ENCODE assay signal across 10 mouse cellular contexts in genomic region chr1:155108412-155108811, GRCm38 (mm10). TPM values are rescaled to one million over a fixed set of nuclear protein-coding genes. Genes with fewer than 3 reads are reported as not detected.
DNase-seq lines count a peak whose midpoint lies in the region; ATAC-seq and TF ChIP-seq lines count a peak whose summit lies in the region.
"Had no signal": no experiment of that assay in that cellular context is flagged by ENCODE, and none has a peak within 500 bp of the region (broad histone marks: within the 10 kb centered on the region; RNA-seq: fewer than 3 reads in every experiment).

No protein-coding gene starts in this region.

- no peak for TF ChIP-seq CTCF in layer of hippocampus, adult 2 months (conservative IDR thresholded peaks at IDR 0.05)

- WGBS in embryonic facial prominence, embryonic 15.5 days, result 36% methylated on average over 4 of the region's 4 CpGs

- no peak for ATAC-seq in embryonic facial prominence, embryonic 15.5 days (ENCODE audit: insufficient number of reproducible peaks, low FRiP score, low TSS enrichment, low read depth)

- H3K27ac ChIP-seq in layer of hippocampus, adult 2 months, result peak overlapping the region; percentile 57; the same call in 1 of the 2 replicates
- no peak overlapping the region for H3K27ac ChIP-seq in embryonic facial prominence, embryonic 15.5 days (replicated peaks)
- H3K27ac ChIP-seq: kidney, embryonic 15.5 days; neural tube, embryonic 13.5 days had no signal

- H3K36me3 ChIP-seq in embryonic facial prominence, embryonic 15.5 days, result no peaks in the 10 kb centered on the region
- H3K36me3 ChIP-seq: kidney, embryonic 15.5 days; neural tube, embryonic 13.5 days had no signal

- peaks cover 17% of the 10 kb centered on the region for H3K4me1 ChIP-seq in embryonic facial prominence, embryonic 15.5 days

- no peak overlapping the region for H3K4me3 ChIP-seq in layer of hippocampus, adult 2 months
- H3K4me3 ChIP-seq in embryonic facial prominence, embryonic 15.5 days (replicated peaks), result no peak overlapping the region
- H3K4me3 ChIP-seq: kidney, embryonic 15.5 days; neural tube, embryonic 13.5 days had no signal

- H3K4me2 ChIP-seq in embryonic facial prominence, embryonic 15.5 days (replicated peaks), result peak overlapping the region; percentile 4; the same call in 1 of the 2 replicates
- H3K4me2 ChIP-seq: kidney, embryonic 15.5 days; neural tube, embryonic 13.5 days had no signal

- H3K27me3 ChIP-seq in embryonic facial prominence, embryonic 15.5 days, result no peaks in the 10 kb centered on the region
- H3K27me3 ChIP-seq: kidney, embryonic 15.5 days; neural tube, embryonic 13.5 days had no signal

- no peaks in the 10 kb centered on the region for H3K9me3 ChIP-seq in embryonic facial prominence, embryonic 15.5 days (replicated peaks)
- H3K9me3 ChIP-seq: kidney, embryonic 15.5 days; neural tube, embryonic 13.5 days had no signal

- no peak overlapping the region for H3K9ac ChIP-seq in embryonic facial prominence, embryonic 15.5 days
- H3K9ac ChIP-seq: kidney, embryonic 15.5 days; neural tube, embryonic 13.5 days had no signal

- no peak for DNase-seq in layer of hippocampus, adult 2 months (ENCODE audit: low spot score in 2 of 2)
- DNase-seq in layer of hippocampus, adult 9-10 months (ENCODE audit: low spot score), result no peak
- DNase-seq in MN1 (ENCODE audit: low spot score), result peak; percentile 73
- peak; percentile 51 for DNase-seq in retina, embryonic 14.5 days (ENCODE audit: low spot score)
- no peak for DNase-seq in kidney, postnatal 10 days
- DNase-seq in thymus, postnatal 25 days, result no peak
- DNase-seq: cerebellum, adult 11-12 months had no signal

RNA-seq across cellular contexts. Expression of gene Ier5, which starts 9.0 kb away (rescaled TPM):
- total RNA-seq in layer of hippocampus, adult 2 months (2021), result 10 to 100 TPM; 26.5 to 28.1 TPM
- polyA plus RNA-seq in embryonic facial prominence, embryonic 15.5 days (2015; fragmentation: Nextera tagmentation; extraction: Ambion mirVana), result 10.4 and 10.8 TPM in 2 replicates

RNA-seq across cellular contexts. Expression of gene Mr1, which starts 38.2 kb away (rescaled TPM):
- total RNA-seq in layer of hippocampus, adult 2 months (2021), result 1 to 10 TPM; 3.2 to 3.3 TPM
- 9.5 and 11.3 TPM in 2 replicates for polyA plus RNA-seq in embryonic facial prominence, embryonic 15.5 days (2015; fragmentation: Nextera tagmentation; extraction: Ambion mirVana)

RNA-seq across cellular contexts. Expression of gene Stx6, which starts 50.1 kb away (rescaled TPM):
- total RNA-seq in layer of hippocampus, adult 2 months (2021), result 100 to 1,000 TPM; 124 to 129 TPM
- 76.0 and 86.5 TPM in 2 replicates for polyA plus RNA-seq in embryonic facial prominence, embryonic 15.5 days (2015; fragmentation: Nextera tagmentation; extraction: Ambion mirVana)

Comparison
In these comparisons a context has a peak if more than half of its experiments do, and no peak if none do; other contexts are left out.
1. DNase-seq: peak in MN1 (single experiment) and retina, embryonic 14.5 days (single experiment); none in layer of hippocampus, adult 2 months (0 of 2), layer of hippocampus, adult 9-10 months (single experiment), kidney, postnatal 10 days (single experiment) and thymus, postnatal 25 days (single experiment).